Mouse (Mus musculus) urinary bladder, adult 18-20 months (tissue): ENCODE results near the gene Gm17535.
A peak's percentile ranks its signal among the peaks of the same experiment; 100 is the strongest.
"Not testable (repeated sequence)": the region's sequence is repeated elsewhere in the genome, so short reads cannot be mapped to it uniquely, and the experiment has no call there.

Experiments
- DNase-seq, 2 experiments: peaks; one replicate each; pipeline ENCODE4 v3.0.0; 2022; ENCODE audit warnings: low spot score in 2 of 2, mixed read lengths in 2 of 2

Gene Gm17535

DNA sequence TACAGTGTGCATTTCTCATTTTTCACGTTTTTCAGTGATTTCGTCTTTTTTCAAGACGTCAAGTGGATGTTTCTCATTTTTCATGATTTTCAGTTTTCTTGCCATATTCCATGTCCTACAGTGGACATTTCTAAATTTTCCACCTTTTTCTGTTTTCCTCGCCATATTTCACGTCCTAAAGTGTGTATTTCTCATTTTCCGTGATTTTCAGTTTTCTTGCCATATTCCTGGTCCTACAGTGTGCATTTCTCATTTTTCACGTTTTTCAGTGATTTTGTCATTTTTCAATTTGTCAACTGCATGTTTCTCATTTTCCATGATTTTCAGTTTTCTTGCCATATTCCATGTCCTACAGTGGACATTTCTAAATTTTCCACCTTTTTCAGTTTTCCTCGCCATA lies at the start of gene Gm17535:
Gene Gm17535, plus strand, starts transcription at position 301 of the 400 bp plus-strand sequence.
- DNase-seq: not testable (repeated sequence)

- DNase-seq: peak; percentile 8 to 18
These were observed 33.9 kb upstream of the Gm17535 start, which contains the start of gene Gm10722 for GRCm38 (mm10) chr9:3000445-3000972. Gene Gm10722, plus strand, starts transcription at chr9:3000922.

DNA sequence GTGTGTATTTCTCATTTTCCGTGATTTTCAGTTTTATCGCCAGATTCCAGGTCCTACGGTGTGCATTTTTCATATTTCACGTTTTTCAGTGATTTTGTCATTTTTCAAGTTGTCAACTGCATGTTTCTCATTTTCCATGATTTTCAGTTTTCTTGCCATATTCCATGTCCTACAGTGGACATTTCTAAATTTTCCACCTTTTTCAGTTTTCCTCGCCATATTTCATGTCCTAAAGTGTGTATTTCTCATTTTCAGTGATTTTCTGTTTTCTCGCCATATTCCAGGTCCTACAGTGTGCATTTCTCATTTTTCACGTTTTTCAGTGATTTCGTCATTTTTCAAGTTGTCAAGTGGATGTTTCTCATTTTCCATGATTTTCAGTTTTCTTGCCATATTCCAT lies 33.4 kb upstream of the Gm17535 start:
- peak; percentile 4 to 42 for DNase-seq

DNA sequence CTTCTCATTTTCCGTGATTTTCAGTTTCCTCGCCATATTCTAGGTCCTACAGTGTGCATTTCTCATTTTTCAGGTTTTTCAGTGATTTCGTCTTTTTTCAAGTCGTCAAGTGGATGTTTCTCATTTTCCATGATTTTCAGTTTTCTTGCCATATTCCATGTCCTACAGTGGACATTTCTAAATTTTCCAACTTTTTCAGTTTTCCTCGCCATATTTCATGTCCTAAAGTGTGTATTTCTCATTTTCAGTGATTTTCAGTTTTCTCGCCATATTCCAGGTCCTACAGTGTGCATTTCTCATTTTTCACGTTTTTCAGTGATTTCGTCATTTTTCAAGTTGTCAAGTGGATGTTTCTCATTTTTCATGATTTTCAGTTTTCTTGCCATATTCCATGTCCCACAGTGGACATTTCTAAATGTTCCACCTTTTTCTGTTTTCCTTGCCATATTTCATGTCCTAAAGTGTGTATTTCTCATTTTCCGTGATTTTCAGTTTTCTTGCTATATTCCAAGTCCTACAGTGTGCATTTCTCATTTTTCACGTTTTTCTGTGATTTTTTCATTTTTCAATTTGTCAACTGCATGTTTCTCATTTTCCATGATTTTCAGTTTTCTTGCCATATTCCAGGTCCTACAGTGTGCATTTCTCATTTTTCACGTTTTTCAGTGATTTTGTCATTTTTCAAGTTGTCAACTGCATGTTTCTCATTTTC lies 32.3 kb upstream of the Gm17535 start:
- DNase-seq: peak; percentile 99 to 100

DNA sequence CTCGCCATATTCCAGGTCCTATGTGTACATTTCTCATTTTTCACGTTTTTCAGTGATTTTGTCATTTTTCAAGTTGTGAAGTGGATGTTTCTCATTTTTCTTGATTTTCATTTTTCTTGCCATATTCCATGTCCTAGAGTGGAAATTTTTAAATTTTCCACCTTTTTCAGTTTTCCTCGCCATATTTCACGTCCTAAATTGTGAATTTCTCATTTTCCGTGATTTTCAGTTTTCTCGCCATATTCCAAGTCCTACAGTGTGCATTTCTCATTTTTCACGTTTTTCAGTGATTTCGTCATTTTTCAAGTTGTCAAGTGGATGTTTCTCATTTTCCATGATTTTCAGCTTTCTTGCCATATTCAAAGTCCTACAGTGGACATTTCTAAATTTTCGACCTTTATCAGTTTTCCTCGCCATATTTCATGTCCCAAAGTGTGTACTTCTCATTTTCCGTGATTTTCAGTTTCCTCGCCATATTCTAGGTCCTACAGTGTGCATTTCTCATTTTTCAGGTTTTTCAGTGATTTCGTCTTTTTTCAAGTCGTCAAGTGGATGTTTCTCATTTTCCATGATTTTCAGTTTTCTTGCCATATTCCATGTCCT lies 31.5 kb upstream of the Gm17535 start, which contains the start of gene Gm11168:
Gene Gm11168, plus strand, starts transcription at position 553 of the 603 bp plus-strand sequence.
- not testable (repeated sequence) for DNase-seq

- DNase-seq: not testable (repeated sequence)
These were observed 28.2 kb upstream of the Gm17535 start for GRCm38 (mm10) chr9:3006179-3006578.

DNA sequence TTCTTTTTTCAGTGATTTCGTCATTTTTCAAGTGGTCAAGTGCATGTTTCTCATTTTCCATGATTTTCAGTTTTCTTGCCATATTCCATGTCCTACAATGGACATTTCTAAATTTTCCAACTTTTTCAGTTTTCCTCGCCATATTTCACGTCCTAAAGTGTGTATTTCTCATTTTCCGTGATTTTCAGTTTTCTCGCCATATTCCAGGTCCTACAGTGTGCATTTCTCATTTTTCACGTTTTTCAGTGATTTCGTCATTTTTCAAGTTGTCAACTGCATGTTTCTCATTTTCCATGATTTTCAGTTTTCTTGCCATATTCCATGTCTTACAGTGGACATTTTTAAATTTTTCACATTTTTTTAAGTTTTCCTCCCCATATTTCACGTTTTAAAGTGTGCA lies 27.8 kb upstream of the Gm17535 start:
- DNase-seq: peak; percentile 96 to 97

DNA sequence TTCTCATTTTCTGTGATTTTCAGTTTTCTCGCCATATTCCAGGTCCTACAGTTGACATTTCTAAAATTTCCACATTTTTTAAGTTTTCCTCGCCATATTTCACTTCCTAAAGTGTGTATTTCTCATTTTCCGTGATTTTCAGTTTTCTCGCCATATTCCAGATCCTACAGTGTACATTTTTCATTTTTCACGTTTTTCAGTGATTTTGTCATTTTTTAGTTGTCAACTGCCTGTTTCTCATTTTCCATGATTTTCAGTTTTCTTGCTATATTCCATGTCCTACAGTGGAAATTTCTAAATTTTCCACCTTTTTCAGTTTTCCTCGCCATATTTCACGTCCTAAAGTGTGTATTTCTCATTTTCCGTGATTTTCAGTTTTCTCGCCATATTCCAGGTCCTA lies 27.1 kb upstream of the Gm17535 start:
- DNase-seq: not testable (repeated sequence)

DNA sequence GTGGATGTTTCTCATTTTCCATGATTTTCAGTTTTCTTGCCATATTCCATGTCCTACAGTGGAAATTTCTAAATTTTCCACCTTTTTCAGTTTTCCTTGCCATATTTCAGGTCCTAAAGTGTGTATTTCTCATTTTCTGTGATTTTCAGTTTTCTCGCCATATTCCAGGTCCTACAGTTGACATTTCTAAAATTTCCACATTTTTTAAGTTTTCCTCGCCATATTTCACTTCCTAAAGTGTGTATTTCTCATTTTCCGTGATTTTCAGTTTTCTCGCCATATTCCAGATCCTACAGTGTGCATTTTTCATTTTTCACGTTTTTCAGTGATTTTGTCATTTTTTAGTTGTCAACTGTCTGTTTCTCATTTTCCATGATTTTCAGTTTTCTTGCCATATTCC lies 25.1 kb upstream of the Gm17535 start:
- not testable (repeated sequence) for DNase-seq

DNA sequence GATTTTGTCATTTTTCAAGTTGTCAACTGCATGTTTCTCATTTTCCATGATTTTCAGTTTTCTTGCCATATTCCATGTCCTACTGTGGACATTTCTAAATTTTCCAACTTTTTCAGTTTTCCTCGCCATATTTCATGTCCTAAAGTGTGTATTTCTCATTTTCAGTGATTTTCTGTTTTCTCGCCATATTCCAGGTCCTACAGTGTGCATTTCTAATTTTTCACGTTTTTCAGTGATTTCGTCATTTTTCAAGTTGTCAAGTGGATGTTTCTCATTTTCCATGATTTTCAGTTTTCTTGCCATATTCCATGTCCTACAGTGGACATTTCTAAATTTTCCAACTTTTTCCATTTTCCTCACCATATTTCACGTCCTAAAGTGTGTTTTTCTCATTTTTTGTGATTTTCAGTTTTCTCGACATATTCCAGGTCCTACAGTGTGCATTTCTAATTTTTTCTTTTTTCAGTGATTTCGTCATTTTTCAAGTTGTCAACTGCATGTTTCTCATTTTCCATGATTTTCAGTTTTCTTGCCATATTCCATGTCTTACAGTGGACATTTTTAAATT lies 22.3 kb upstream of the Gm17535 start:
- DNase-seq: not testable (repeated sequence)

DNA sequence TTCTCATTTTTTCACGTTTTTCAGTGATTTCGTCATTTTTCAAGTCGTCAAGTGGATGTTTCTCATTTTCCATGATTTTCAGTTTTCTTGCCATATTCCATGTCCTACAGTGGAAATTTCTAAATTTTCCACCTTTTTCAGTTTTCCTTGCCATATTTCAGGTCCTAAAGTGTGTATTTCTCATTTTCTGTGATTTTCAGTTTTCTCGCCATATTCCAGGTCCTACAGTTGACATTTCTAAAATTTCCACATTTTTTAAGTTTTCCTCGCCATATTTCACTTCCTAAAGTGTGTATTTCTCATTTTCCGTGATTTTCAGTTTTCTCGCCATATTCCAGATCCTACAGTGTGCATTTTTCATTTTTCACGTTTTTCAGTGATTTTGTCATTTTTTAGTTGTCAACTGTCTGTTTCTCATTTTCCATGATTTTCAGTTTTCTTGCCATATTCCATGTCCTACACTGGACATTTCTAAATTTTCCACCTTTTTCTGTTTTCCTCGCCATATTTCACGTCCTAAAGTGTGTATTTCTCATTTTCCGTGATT lies 21.6 kb upstream of the Gm17535 start, which contains the start of gene Gm10721:
Gene Gm10721, plus strand, starts transcription at position 408 of the 547 bp plus-strand sequence.
- not testable (repeated sequence) for DNase-seq

DNA sequence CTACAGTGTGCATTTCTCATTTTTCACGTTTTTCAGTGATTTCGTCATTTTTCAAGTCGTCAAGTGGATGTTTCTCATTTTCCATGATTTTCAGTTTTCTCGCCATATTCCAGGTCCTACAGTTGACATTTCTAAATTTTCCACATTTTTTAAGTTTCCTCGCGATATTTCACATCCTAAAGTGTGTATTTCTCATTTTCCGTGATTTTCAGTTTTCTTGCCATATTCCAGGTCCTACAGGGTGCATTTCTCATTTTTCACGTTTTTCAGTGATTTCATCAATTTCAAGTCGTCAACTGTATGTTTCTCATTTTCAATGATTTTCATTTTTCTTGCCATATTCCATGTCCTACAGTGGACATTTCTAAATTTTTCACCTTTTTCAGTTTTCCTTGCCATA lies 19.0 kb upstream of the Gm17535 start, which contains the start of gene Gm10720:
Gene Gm10720, plus strand, starts transcription at position 301 of the 400 bp plus-strand sequence.
- not testable (repeated sequence) for DNase-seq

GRCm38 (mm10) chr9:3015896-3016295 lies 18.5 kb upstream of the Gm17535 start:
- not testable (repeated sequence) for DNase-seq

DNA sequence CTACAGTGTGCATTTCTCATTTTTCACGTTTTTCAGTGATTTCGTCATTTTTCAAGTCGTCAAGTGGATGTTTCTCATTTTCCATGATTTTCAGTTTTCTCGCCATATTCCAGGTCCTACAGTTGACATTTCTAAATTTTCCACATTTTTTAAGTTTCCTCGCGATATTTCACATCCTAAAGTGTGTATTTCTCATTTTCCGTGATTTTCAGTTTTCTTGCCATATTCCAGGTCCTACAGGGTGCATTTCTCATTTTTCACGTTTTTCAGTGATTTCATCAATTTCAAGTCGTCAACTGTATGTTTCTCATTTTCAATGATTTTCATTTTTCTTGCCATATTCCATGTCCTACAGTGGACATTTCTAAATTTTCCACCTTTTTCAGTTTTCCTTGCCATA lies 17.3 kb upstream of the Gm17535 start, which contains the start of gene Gm10719:
Gene Gm10719, plus strand, starts transcription at position 301 of the 400 bp plus-strand sequence.
- not testable (repeated sequence) for DNase-seq

DNA sequence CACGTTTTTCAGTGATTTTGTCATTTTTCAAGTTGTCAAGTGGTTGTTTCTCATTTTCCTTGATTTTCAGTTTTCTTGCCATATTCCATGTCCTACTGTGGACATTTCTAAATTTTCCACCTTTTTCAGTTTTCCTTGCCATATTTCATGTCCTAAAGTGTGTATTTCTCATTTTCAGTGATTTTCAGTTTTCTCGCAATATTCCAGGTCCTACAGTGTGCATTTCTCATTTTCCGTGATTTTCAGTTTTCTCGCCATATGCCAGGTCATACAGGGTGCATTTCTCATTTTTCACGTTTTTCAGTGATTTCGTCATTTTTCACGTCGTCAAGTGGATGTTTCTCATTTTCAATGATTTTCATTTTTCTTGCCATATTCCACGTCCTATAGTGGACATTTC lies 15.5 kb upstream of the Gm17535 start:
- DNase-seq: peak; percentile 29 to 68

DNA sequence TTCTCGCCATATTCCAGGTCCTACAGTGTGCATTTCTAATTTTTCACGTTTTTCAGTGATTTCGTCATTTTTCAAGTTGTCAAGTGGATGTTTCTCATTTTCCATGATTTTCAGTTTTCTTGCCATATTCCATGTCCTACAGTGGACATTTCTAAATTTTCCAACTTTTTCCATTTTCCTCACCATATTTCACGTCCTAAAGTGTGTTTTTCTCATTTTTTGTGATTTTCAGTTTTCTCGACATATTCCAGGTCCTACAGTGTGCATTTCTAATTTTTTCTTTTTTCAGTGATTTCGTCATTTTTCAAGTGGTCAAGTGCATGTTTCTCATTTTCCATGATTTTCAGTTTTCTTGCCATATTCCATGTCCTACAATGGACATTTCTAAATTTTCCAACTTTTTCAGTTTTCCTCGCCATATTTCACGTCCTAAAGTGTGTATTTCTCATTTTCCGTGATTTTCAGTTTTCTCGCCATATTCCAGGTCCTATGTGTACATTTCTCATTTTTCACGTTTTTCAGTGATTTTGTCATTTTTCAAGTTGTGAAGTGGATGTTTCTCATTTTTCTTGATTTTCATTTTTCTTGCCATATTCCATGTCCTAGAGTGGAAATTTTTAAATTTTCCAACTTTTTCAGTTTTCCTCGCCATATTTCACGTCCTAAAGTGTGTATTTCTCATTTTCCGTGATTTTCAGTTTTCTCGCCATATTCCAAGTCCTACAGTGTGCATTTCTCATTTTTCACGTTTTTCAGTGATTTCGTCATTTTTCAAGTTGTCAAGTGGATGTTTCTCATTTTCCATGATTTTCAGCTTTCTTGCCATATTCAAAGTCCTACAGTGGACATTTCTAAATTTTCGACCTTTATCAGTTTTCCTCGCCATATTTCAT lies 14.3 kb upstream of the Gm17535 start:
- DNase-seq: peak; percentile 30 to 67

GRCm38 (mm10) chr9:3022316-3023008 lies 11.9 kb upstream of the Gm17535 start:
- peak; percentile 46 to 79 for DNase-seq

DNA sequence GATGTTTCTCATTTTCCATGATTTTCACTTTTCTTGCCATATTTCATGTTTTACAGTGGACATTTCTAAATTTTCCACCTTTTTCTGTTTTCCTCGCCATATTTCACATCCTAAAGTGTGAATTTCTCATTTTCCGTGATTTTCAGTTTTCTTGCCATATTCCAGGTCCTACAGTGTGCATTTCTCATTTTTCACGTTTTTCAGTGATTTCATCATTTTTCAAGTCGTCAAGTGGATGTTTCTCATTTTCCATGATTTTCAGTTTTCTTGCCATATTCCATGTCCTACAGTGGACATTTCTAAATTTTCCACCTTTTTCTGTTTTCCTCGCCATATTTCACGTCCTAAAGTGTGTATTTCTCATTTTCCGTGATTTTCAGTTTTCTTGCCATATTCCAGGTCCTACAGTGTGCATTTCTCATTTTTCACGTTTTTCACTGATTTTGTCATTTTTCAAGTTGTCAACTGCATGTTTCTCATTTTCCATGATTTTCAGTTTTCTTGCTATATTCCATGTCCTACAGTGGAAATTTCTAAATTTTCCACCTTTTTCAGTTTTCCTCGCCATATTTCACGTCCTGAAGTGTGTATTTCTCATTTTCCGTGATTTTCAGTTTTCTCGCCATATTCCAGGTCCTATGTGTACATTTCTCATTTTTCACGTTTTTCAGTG lies 11.0 kb upstream of the Gm17535 start, which contains the start of gene Gm10718:
Gene Gm10718, plus strand, starts transcription at position 236 of the 673 bp plus-strand sequence.
- DNase-seq: peak in 1 of 2 experiments; percentile 11

DNA sequence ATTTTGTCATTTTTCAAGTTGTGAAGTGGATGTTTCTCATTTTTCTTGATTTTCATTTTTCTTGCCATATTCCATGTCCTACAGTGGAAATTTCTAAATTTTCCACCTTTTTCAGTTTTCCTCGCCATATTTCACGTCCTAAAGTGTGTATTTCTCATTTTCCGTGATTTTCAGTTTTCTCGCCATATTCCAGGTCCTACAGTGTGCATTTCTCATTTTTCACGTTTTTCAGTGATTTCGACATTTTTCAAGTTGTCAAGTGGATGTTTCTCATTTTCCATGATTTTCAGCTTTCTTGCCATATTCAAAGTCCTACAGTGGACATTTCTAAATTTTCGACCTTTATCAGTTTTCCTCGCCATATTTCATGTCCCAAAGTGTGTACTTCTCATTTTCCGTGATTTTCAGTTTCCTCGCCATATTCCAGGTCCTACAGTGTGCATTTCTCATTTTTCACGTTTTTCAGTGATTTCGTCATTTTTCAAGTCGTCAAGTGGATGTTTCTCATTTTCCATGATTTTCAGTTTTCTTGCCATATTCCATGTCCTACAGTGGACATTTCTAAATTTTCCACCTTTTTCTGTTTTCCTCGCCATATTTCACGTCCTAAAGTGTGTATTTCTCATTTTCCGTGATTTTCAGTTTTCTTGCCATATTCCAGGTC lies 10.3 kb upstream of the Gm17535 start:
- DNase-seq: peak; percentile 65 to 82
